Comparison of ENCODE assay signal across 13 mouse cellular contexts in the genomic region with DNA sequence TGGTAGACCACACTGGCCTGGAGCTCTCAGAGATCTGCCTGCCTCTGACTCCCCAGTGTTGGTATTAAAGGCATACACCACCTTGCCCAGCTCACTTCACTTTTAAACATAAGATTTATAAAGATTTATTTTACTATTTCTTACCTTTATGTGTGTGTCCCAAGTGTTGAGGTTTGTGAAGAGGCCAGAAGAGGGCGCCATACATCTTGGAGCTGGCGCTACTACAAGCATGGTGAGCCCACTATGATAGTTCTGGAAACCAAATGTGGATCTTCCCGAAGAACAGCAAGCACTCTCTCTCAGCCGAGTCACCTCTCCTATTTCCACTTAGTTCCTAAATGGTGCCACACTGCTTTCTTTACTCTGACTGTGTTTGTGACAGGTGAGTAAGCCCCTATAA. TPM values are rescaled to one million over a fixed set of nuclear protein-coding genes. Genes with fewer than 3 reads are reported as not detected.
DNase-seq lines count a peak whose midpoint lies in the region; ATAC-seq lines count a peak whose summit lies in the region.
"Had no signal": no experiment of that assay in that cellular context is flagged by ENCODE, and none has a peak within 500 bp of the region (broad histone marks: within the 10 kb centered on the region; RNA-seq: fewer than 3 reads in every experiment).

No protein-coding gene starts in this region.

- peak; percentile 56 for DNase-seq in CD4-positive, CD25-positive, alpha-beta regulatory T cell, adult 2 months (ENCODE audit: low read depth, low spot score)
- DNase-seq in kidney, postnatal 36 days, result peak; percentile 5 to 56
- no peak for DNase-seq in kidney, postnatal 14 days
- peak; percentile 64 for DNase-seq in A20 (ENCODE audit: low read depth, low spot score)
- DNase-seq in embryo, embryonic 10.5 days (ENCODE audit: low spot score), result peak; percentile 41
- no peak for DNase-seq in layer of hippocampus, adult 8-10 months (ENCODE audit: low spot score in 2 of 2)
- no peak for DNase-seq in ovary, postnatal 10 days (ENCODE audit: low spot score)
- DNase-seq: adrenal gland, adult 8-10 months; right cerebral cortex, postnatal 25 days had no signal

- no peak for ATAC-seq in CD4-positive, CD25-positive, alpha-beta regulatory T cell, adult 4 months

RNA-seq across cellular contexts. Expression of gene Opn4, which starts 12.3 kb away (rescaled TPM):
- polyA plus RNA-seq in CD4-positive, CD25-positive, alpha-beta regulatory T cell, adult 4 months (2017; shearing (Covaris generic)), result not detected
- not detected for total RNA-seq in layer of hippocampus, adult 8-10 months (2022)
- total RNA-seq: granulocyte monocyte progenitor cell, adult 5-6 weeks had no signal
- polyA plus RNA-seq: intestine, embryonic 14.5 days; limb, embryonic 13.5 days had no signal

RNA-seq across cellular contexts. Expression of gene Ldb3, which starts 23.7 kb away (rescaled TPM):
- not detected for polyA plus RNA-seq in CD4-positive, CD25-positive, alpha-beta regulatory T cell, adult 4 months (2017; shearing (Covaris generic))
- 1 to 10 TPM; 4.1 to 4.8 (median 4.3) TPM for total RNA-seq in layer of hippocampus, adult 8-10 months (2022)
- total RNA-seq: granulocyte monocyte progenitor cell, adult 5-6 weeks had no signal

Comparison
In these comparisons a context has a peak if more than half of its experiments do, and no peak if none do; other contexts are left out.
1. DNase-seq: peak in CD4-positive, CD25-positive, alpha-beta regulatory T cell, adult 2 months (single experiment), kidney, postnatal 36 days (2 of 2), A20 (single experiment) and embryo, embryonic 10.5 days (single experiment); none in kidney, postnatal 14 days (single experiment), layer of hippocampus, adult 8-10 months (0 of 2) and ovary, postnatal 10 days (single experiment).